Mouse (Mus musculus): Measurements from ENCODE around the gene Zfp955a.

- TF ChIP-seq CTCF (IDR thresholded peaks at IDR 0.05; ENCODE audit: borderline replicate concordance, extremely low read depth, insufficient read depth, insufficient read length) (no peak), POLR2A (IDR thresholded peaks at IDR 0.05; ENCODE audit: borderline replicate concordance, extremely low read depth, insufficient read depth, insufficient read length, poor library complexity, severe bottlenecking) (no peak)
These were observed 33.4 kb downstream of the Zfp955a start, which contains the start of gene Olfr1564 for GRCm38 (mm10) chr17:33221590-33221989.

Data from brain, embryonic 14.5 days (tissue).